Mouse (Mus musculus) forebrain, embryonic 15.5 days (tissue): ENCODE measurements at regions not wholly inside any gene's neighbourhood (a gene's known extent, or its start where the extent isn't known, plus 50 kb on each side); places are given as distances from the start of the nearest gene placed in this dataset.
A peak's percentile ranks its signal among the peaks of the same experiment; 100 is the strongest.
"Not testable (repeated sequence)": the region's sequence is repeated elsewhere in the genome, so short reads cannot be mapped to it uniquely, and the experiment has no call there.

ENCODE experiments used
- ATAC-seq: fragments of 200-750 bp; cut with Nextera tagmentation; replicated peaks from 2 replicates; pipeline ENCODE4 v1.8.0; 2017; ENCODE audit warnings: mild to moderate bottlenecking, moderate TSS enrichment, moderate library complexity
- H3K27ac ChIP-seq: fragments of 300-500 bp; sonication (generic); replicated peaks from 2 replicates; pipeline ENCODE4 v1.5.1; 2015; ENCODE audit warnings: mild to moderate bottlenecking, inconsistent platforms
- H3K27me3 ChIP-seq: fragments of 300-500 bp; sonication (generic); 2 replicates; pipeline ENCODE4 v1.6.1; 2015; ENCODE audit warnings: inconsistent platforms
- H3K36me3 ChIP-seq: fragments of 300-500 bp; sonication (generic); 2 replicates; pipeline ENCODE4 v1.6.1; 2015; ENCODE audit warnings: mild to moderate bottlenecking, inconsistent platforms
- H3K4me1 ChIP-seq: fragments of 300-500 bp; sonication (generic); 2 replicates; pipeline ENCODE4 v1.6.1; 2015; ENCODE audit warnings: inconsistent platforms
- H3K4me2 ChIP-seq: fragments of 300-500 bp; sonication (generic); replicated peaks from 2 replicates; pipeline ENCODE4 v1.6.1; 2015; ENCODE audit warnings: mild to moderate bottlenecking, inconsistent platforms
- H3K4me3 ChIP-seq: fragments of 300-500 bp; sonication (generic); 2 replicates; pipeline ENCODE4 v1.5.1; 2015; ENCODE audit warnings: mild to moderate bottlenecking, inconsistent platforms
- H3K9ac ChIP-seq: fragments of 300-500 bp; sonication (generic); replicated peaks from 2 replicates; pipeline ENCODE4 v1.6.1; 2015; ENCODE audit warnings: mild to moderate bottlenecking, inconsistent platforms
- H3K9me3 ChIP-seq: fragments of 300-500 bp; sonication (generic); 2 replicates; pipeline ENCODE4 v1.6.1; 2016; ENCODE audit warnings: inconsistent platforms
- WGBS: fragments of 180-500 bp; shearing (Covaris S2); methylation state at CpG from one replicate; pipeline ENCODE4 v1.1.7; 2015; ENCODE audit warnings: mixed read lengths; 5-methylcytosine and 5-hydroxymethylcytosine counted together

DNA sequence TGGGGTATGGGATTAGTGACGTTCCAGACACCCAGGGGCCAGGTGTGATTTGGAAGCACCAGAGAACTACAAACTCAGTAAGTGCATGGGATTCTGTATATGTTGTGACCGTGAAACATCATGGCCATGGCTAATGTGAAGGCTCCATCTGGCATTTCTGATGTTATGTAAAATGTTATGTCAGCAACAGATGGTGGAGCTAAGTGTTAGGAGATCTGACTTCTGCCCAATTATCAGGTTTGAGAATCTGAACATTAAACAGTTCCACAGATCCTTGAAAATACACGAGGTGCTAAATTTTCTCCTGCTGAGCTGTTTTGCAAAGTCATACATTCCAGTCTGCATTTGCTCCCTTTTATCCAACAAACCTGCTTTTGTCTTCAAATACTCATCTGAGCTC lies 223.6 kb upstream of the Egfl6 start:
- no peaks in the 10 kb centered on the region for H3K36me3 ChIP-seq
- WGBS: 52% methylated on average over 3 of the region's 3 CpGs
- H3K4me1 ChIP-seq: peaks cover 4% of the 10 kb centered on the region; the same call in 1 of the 2 replicates
- H3K27ac ChIP-seq: 0 out of 2 replicates have a peak overlapping the region, but pooled peaks have one; percentile 31
- no peaks in the 10 kb centered on the region for H3K9me3 ChIP-seq
- peak; percentile 67 for ATAC-seq
- no peak overlapping the region for H3K9ac ChIP-seq
- no peak overlapping the region for H3K4me2 ChIP-seq
- no peak overlapping the region for H3K4me3 ChIP-seq
- H3K27me3 ChIP-seq: no peaks in the 10 kb centered on the region

- Histone ChIP-seq H3K27me3 (no peaks in the 10 kb centered on the region), H3K9ac (no peak overlapping the region), H3K4me3 (no peak overlapping the region), H3K36me3 (no peaks in the 10 kb centered on the region), H3K9me3 (no peaks in the 10 kb centered on the region), H3K4me2 (no peak overlapping the region), H3K4me1 (peaks cover 4% of the 10 kb centered on the region), H3K27ac (no peak overlapping the region)
- WGBS: 89% methylated on average over 5 of the region's 5 CpGs
- ATAC-seq: no peak
Measured at GRCm38 (mm10) chrX:166808207-166808606, 222.7 kb upstream of the Egfl6 start.

DNA sequence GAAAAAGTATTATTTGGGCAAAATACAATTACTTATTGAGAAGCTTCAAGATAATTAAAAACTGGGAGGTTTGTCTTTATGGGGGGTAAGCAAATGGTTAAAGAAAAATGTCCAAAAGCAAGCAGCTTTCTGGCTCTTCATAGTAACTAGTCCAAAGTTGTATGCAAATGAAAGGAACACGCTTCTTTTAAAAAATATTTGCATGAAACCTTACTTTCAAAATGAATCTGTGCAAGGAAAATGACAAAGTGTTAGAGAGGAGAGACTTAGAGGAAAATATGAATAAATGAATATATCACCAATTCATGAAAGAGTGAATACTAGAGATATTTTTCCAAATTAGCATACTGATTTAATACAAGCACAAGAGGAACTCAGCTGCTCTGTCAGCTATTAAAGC lies 220.4 kb upstream of the Egfl6 start:
- 0 out of 2 replicates have a peak, but pooled peaks have one; percentile 18 for ATAC-seq
- Histone ChIP-seq H3K36me3 (no peaks in the 10 kb centered on the region), H3K27me3 (no peaks in the 10 kb centered on the region), H3K9me3 (no peaks in the 10 kb centered on the region), H3K9ac (no peak overlapping the region), H3K27ac (peak overlapping the region; percentile 79; the same call in 1 of the 2 replicates), H3K4me1 (peaks cover 4% of the 10 kb centered on the region), H3K4me3 (no peak overlapping the region), H3K4me2 (no peak overlapping the region)
- WGBS: 38% methylated on average over 1 of the region's 1 CpGs

DNA sequence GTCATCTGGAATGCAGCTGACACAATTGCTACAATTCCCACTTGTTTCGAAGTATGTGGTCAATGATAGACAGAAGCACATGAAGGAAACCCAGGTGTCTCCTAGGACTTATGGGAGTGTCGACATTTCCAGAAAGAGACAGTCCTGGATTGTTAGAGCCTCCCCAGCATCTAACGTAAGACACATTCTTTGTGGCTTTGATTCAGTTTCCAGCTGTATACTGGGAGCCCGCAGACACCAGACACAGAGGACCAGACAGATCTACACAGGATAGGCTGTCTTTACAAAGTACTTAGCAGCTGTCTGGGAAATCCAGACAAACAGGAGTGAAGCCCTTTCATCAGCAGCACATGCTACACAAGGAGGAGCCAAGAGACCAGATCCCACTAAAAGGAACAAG lies 220.0 kb upstream of the Egfl6 start:
- Histone ChIP-seq H3K9me3 (no peaks in the 10 kb centered on the region), H3K27ac (peak overlapping the region; percentile 79), H3K4me3 (no peak overlapping the region), H3K4me2 (no peak overlapping the region), H3K9ac (no peak overlapping the region), H3K4me1 (peaks cover 4% of the 10 kb centered on the region), H3K36me3 (no peaks in the 10 kb centered on the region), H3K27me3 (no peaks in the 10 kb centered on the region)
- no peak for ATAC-seq
- WGBS: 43% methylated on average over 4 of the region's 4 CpGs

DNA sequence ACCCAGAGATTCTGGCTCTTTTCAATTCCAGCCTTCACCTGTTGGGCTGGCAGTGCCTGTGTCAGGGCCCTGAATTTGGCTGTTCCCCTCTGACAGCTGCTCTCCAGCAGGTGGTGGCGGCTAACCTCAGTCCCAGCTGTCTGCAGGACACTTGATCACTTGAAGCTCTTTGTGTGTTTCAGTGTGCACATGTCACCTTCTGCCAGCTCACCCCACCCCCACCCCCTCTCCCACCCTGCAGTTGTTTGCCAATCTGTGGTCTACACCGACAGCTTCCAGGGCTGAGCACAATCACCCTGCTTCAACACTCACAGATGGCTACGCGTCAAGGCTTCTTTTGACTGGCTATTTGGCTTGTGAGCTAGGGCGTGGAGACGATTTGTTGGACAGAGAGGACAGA lies 217.7 kb upstream of the Egfl6 start:
- Histone ChIP-seq H3K4me3 (no peak overlapping the region), H3K27ac (peak overlapping the region; percentile 62), H3K36me3 (no peaks in the 10 kb centered on the region), H3K4me1 (peaks cover 4% of the 10 kb centered on the region), H3K4me2 (no peak overlapping the region), H3K27me3 (no peaks in the 10 kb centered on the region), H3K9ac (no peak overlapping the region), H3K9me3 (no peaks in the 10 kb centered on the region)
- WGBS: 50% methylated on average over 6 of the region's 6 CpGs
- peak; percentile 83 for ATAC-seq

DNA sequence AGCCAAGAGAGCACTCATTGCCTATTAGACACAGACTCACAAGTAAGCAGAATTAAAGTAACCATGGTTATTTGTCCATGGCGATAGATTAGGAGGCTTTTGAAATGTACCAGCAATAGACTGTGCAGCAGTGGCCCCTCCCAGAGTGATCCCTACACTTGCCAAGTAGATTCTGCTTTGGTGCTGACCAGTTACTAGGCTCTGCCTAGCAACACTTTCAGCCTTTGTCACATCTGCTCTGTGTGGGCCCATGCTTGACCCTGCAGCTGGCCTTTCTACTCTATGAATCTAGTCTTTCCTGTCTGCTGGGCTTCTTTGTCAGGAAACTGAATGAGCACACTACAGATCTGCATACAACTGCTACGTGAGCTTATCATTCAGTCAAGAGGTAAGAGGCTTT lies 215.5 kb upstream of the Egfl6 start:
- H3K9ac ChIP-seq: no peak overlapping the region
- peaks cover 4% of the 10 kb centered on the region for H3K4me1 ChIP-seq
- 48% methylated on average over 2 of the region's 2 CpGs for WGBS
- no peaks in the 10 kb centered on the region for H3K27me3 ChIP-seq
- ATAC-seq: peak; percentile 47
- no peak overlapping the region for H3K4me2 ChIP-seq
- no peaks in the 10 kb centered on the region for H3K9me3 ChIP-seq
- no peak overlapping the region for H3K4me3 ChIP-seq
- H3K27ac ChIP-seq: no peak overlapping the region
- no peaks in the 10 kb centered on the region for H3K36me3 ChIP-seq

DNA sequence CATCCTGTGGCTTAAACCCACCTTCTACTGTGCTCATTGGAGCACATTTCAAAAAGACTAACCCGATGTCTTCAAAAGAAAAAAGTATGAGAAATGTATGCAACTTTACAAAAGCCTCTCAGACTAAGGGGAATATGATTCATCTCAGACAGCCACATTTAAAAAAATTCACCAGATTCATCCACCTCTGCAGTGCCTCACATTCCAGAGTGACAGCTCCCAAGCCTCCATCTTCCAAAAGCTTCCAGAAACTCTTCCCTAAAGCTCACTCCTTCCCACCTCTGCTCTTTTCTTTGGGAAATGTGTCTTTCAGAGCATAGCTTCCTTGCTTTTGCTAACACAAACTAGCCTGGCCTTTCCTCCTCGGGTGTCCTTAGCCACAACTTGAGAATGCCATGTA lies 210.1 kb upstream of the Egfl6 start:
- Histone ChIP-seq H3K4me2 (no peak overlapping the region), H3K9ac (no peak overlapping the region), H3K27me3 (0 out of 2 replicates have a peak, but pooled peaks cover 3% of the 10 kb centered on the region), H3K4me1 (no peaks in the 10 kb centered on the region), H3K27ac (no peak overlapping the region), H3K9me3 (no peaks in the 10 kb centered on the region), H3K4me3 (no peak overlapping the region), H3K36me3 (no peaks in the 10 kb centered on the region)
- ATAC-seq: no peak
- WGBS: 86% methylated on average over 2 of the region's 2 CpGs

DNA sequence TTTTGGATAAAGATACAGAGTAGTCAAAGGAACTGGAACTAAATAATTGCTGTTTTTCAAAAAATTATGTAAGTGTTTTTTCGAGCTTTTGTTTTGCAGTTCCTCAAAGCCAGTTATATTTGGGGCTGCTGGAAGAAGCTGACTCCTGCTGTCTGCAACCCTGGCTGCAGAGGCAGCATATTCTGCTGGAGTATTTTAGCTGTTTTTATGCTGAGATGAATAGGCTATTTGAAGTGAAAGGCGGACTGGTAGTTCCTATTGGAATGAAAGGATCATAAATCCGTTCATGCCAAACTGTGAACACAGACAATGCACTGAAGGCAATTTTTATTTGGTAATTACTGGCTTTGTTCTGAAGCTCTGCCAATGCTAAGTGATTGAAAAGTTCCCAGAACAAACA lies 203.5 kb upstream of the Egfl6 start:
- no peak overlapping the region for H3K4me3 ChIP-seq
- H3K27me3 ChIP-seq: no peaks in the 10 kb centered on the region
- no peak overlapping the region for H3K9ac ChIP-seq
- no peak overlapping the region for H3K27ac ChIP-seq
- no peaks in the 10 kb centered on the region for H3K4me1 ChIP-seq
- 28% methylated on average over 3 of the region's 3 CpGs for WGBS
- H3K4me2 ChIP-seq: no peak overlapping the region
- H3K9me3 ChIP-seq: no peaks in the 10 kb centered on the region
- no peak for ATAC-seq
- H3K36me3 ChIP-seq: no peaks in the 10 kb centered on the region

DNA sequence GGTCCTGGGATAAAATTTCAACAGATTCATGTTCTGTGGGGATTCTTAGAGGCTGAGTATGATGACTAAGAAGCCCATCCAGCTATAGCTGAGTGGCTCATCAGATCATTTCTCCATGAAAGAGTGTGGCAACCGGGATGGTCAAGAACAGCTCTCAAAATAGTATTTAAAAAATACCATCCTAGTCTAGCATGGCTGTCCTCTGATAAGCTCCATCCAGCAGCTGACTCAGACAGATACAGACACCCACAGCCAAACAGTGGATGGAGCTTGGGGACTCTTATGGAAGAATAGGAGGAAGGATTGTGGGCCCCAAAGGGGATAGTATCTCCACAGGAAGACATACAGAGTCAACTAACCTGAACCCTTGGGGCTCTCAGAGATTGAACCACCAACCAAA lies 201.6 kb upstream of the Egfl6 start:
- H3K9ac ChIP-seq, H3K27ac ChIP-seq, H3K9me3 ChIP-seq, H3K36me3 ChIP-seq, H3K4me3 ChIP-seq, H3K4me1 ChIP-seq, H3K27me3 ChIP-seq, H3K4me2 ChIP-seq, ATAC-seq: not testable (repeated sequence)
- WGBS: 86% methylated on average over 1 of the region's 1 CpGs

DNA sequence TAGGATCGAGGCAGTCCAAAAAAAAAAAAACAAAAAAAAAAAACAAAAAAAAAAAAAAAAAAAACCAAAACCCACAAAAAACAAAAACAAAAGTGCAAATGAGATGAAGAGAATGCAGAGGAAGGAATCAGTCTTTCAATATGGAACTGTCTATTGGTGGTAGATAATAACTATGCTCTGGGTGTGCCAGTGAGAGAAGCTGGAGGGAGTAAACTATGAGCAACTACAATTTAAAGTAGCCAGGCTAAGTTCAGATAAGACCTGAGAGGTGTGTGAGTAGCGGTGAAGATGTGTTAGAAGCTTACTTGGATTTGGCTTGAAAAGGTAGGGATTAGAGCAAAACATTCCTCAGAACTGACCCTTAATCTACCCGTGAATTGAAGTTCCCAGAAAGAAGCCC lies 200.1 kb upstream of the Egfl6 start:
- Histone ChIP-seq H3K4me3 (no peak overlapping the region), H3K36me3 (no peaks in the 10 kb centered on the region), H3K9me3 (no peaks in the 10 kb centered on the region), H3K4me2 (no peak overlapping the region), H3K27ac (no peak overlapping the region), H3K4me1 (no peaks in the 10 kb centered on the region), H3K27me3 (no peaks in the 10 kb centered on the region), H3K9ac (no peak overlapping the region)
- WGBS: 73% methylated on average over 3 of the region's 3 CpGs
- no peak for ATAC-seq

DNA sequence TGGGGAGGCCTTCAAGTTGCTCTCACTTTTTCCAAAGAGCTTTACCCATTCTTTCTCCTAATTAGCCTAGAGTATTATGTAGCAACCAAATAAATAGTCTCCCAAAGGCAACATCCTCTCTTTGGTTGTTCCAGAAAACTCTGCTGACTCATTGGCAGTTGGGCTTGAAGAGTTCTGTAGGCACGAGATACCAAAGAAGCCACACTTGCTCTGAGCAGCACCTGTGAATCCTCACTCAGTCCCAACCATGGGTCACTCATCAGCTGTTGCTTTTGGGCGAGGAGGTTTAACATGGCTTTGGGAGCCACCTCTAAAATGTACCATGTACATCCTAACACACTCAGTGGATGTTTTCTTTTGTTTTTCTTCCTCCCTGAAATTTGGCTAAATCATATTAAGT lies 197.9 kb upstream of the Egfl6 start:
- Histone ChIP-seq H3K4me1 (no peaks in the 10 kb centered on the region), H3K9me3 (no peaks in the 10 kb centered on the region), H3K27ac (no peak overlapping the region), H3K27me3 (no peaks in the 10 kb centered on the region), H3K9ac (no peak overlapping the region), H3K36me3 (no peaks in the 10 kb centered on the region), H3K4me3 (no peak overlapping the region), H3K4me2 (no peak overlapping the region)
- no peak for ATAC-seq
- WGBS: 80% methylated on average over 2 of the region's 2 CpGs

- WGBS: 69% methylated on average over 6 of the region's 6 CpGs
- Histone ChIP-seq H3K27me3 (no peaks in the 10 kb centered on the region), H3K36me3 (no peaks in the 10 kb centered on the region), H3K9ac (no peak overlapping the region), H3K4me1 (no peaks in the 10 kb centered on the region), H3K27ac (peak overlapping the region; percentile 56; the same call in 1 of the 2 replicates), H3K4me3 (no peak overlapping the region), H3K9me3 (no peaks in the 10 kb centered on the region), H3K4me2 (no peak overlapping the region)
- ATAC-seq: peak; percentile 77
Measured at GRCm38 (mm10) chrX:166779334-166780092, 194.0 kb upstream of the Egfl6 start.

DNA sequence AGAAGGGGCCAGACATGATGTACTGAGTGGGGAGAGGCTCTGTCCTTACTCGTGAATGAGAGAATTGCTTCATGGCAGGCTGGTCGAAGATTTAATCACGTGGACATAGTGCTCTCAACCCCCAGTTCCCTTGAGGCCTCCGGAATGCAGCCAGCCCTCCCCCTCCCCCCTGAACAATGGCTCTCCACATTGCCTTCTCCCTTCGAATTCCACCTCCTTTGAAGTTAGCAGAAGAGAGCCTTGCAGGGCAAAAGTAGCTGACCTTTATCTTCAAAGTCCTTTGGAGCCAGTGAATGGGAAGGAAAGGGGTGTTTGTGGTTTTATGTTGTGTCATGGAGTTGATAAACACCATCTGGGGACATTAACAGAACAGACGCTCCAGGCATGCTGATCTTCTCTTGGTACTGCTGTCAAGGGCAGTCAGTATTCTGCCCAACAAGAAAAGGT lies 187.9 kb upstream of the Egfl6 start:
- no peaks in the 10 kb centered on the region for H3K9me3 ChIP-seq
- H3K27me3 ChIP-seq: no peaks in the 10 kb centered on the region
- H3K9ac ChIP-seq: no peak overlapping the region
- ATAC-seq: no peak
- H3K4me3 ChIP-seq: no peak overlapping the region
- no peaks in the 10 kb centered on the region for H3K36me3 ChIP-seq
- 22% methylated on average over 6 of the region's 6 CpGs for WGBS
- H3K27ac ChIP-seq: no peak overlapping the region
- no peaks in the 10 kb centered on the region for H3K4me1 ChIP-seq
- H3K4me2 ChIP-seq: no peak overlapping the region
